Mouse (Mus musculus) central nervous system, embryonic 14 days (tissue): ENCODE measurements around the gene Adam25. TPM values are rescaled to one million over a fixed set of nuclear protein-coding genes. Genes with fewer than 3 reads are reported as not detected.

Experiments
- polyA plus RNA-seq: library from polyadenylated mRNA; depleted of rRNA; stranded (reverse); fragments of >200 nt; gene quantifications from 2 replicates; pipeline ENCODE4 v1.2.3, GENCODE M21; 2012; rRNA removed

The Adam25 gene
- not detected in 2 replicates for polyA plus RNA-seq

GRCm38 (mm10) chr8:40751908-40752307, at the start of gene Adam25:
TSS of gene Adam25 (plus strand) at chr8:40752208.

GRCm38 (mm10) chr8:40792973-40793372, 41.0 kb downstream of the Adam25 start, which contains the start of gene Adam20:
TSS of gene Adam20 (plus strand) at chr8:40793273.

Other genes with a start within 250 kb of the Adam25 start
- gene Adam24, start 77.1 kb upstream of the Adam25 start, polyA plus RNA-seq = not detected in 2 replicates
- gene Adam20, start 41.1 kb downstream of the Adam25 start, polyA plus RNA-seq = not detected in 2 replicates
- gene Adam39, start 70.8 kb downstream of the Adam25 start, polyA plus RNA-seq = not detected in 2 replicates